Mouse (Mus musculus) hematopoietic stem cell, adult 5-6 weeks (primary cell): Measurements from ENCODE around the gene Gm47985. TPM values are rescaled to one million over a fixed set of nuclear protein-coding genes. Genes with fewer than 3 reads are reported as not detected.
"Not testable (repeated sequence)": the region's sequence is repeated elsewhere in the genome, so short reads cannot be mapped to it uniquely, and the experiment has no call there.

Experiments used
- ATAC-seq, 2 experiments: fragments of 125-278 bp in 1 of 2; replicated peaks in 1 of 2; 2 replicates each; pipeline ENCODE4 v1.8.0; 2016 to 2017; ENCODE audit warnings: inconsistent platforms in 2 of 2, mild to moderate bottlenecking in 2 of 2, moderate number of reproducible peaks in 2 of 2, low read depth in 1 of 2, moderate TSS enrichment in 1 of 2; ENCODE audit not compliant: low FRiP score in 2 of 2, poor library complexity in 2 of 2, severe bottlenecking in 2 of 2, insufficient read depth in 1 of 2, low TSS enrichment in 1 of 2
- total RNA-seq: library from RNA; stranded (forward); fragments of 172-1452, 232-1000 nt; gene quantifications from 2 replicates; pipeline ENCODE4 v1.2.3, GENCODE M21; 2017

Gene Gm47985
- total RNA-seq, 1 experiment from 2014 or later, result not detected

- no peak for ATAC-seq
Observed at GRCm38 (mm10) chr1:151168637-151169036, 13.7 kb upstream of the Gm47985 start.

GRCm38 (mm10) chr1:151171572-151172461, 10.5 kb upstream of the Gm47985 start:
- no peak for ATAC-seq

GRCm38 (mm10) chr1:151177030-151177936, 5.1 kb upstream of the Gm47985 start:
- ATAC-seq, result peak; percentile 85 to 88

- no peak; a peak in 1 of 4 replicates for ATAC-seq
Observed at GRCm38 (mm10) chr1:151177937-151178271, 4.4 kb upstream of the Gm47985 start.

- ATAC-seq, result no peak
Observed at GRCm38 (mm10) chr1:151178505-151179083, 3.7 kb upstream of the Gm47985 start.

- ATAC-seq, result no peak
Observed at GRCm38 (mm10) chr1:151180167-151180566, 2.2 kb upstream of the Gm47985 start.

- not testable (repeated sequence) for ATAC-seq
Observed at GRCm38 (mm10) chr1:151186186-151186585, 3.8 kb downstream of the Gm47985 start.

- not testable (repeated sequence) for ATAC-seq
Observed at GRCm38 (mm10) chr1:151186879-151187424, 4.6 kb downstream of the Gm47985 start.

GRCm38 (mm10) chr1:151188469-151188868, 6.1 kb downstream of the Gm47985 start:
- no peak for ATAC-seq

GRCm38 (mm10) chr1:151192075-151192474, 9.7 kb downstream of the Gm47985 start, which contains the start of gene Gm8947:
TSS of gene Gm8947 (plus strand) at chr1:151192376.
- ATAC-seq, result not testable (repeated sequence)

- not testable (repeated sequence) for ATAC-seq
Observed at GRCm38 (mm10) chr1:151192739-151193138, 10.4 kb downstream of the Gm47985 start.

GRCm38 (mm10) chr1:151195986-151196385, 13.6 kb downstream of the Gm47985 start:
- ATAC-seq, result not testable (repeated sequence)

- ATAC-seq, result not testable (repeated sequence)
Observed at GRCm38 (mm10) chr1:151196690-151197089, 14.4 kb downstream of the Gm47985 start.

- ATAC-seq, result not testable (repeated sequence)
Observed at GRCm38 (mm10) chr1:151198120-151198519, 15.8 kb downstream of the Gm47985 start, which contains the start of gene Gm47995. TSS of gene Gm47995 (plus strand) at chr1:151198448.

GRCm38 (mm10) chr1:151200620-151201019, 18.3 kb downstream of the Gm47985 start:
- ATAC-seq, result not testable (repeated sequence)

- peak; percentile 14 to 22; a peak in 1 of 4 replicates for ATAC-seq
Observed at GRCm38 (mm10) chr1:151202771-151203170, 20.4 kb downstream of the Gm47985 start.

- ATAC-seq, result not testable (repeated sequence)
Observed at GRCm38 (mm10) chr1:151203818-151204217, 21.5 kb downstream of the Gm47985 start, which contains the start of gene 3110040M04Rik. TSS of gene 3110040M04Rik (plus strand) at chr1:151204121.
